Mouse (Mus musculus) embryo, embryonic 9.5 days (tissue): ENCODE results near the gene Fam57b.

Source experiments
- DNase-seq: peaks from one replicate; pipeline ENCODE4 v3.0.0-alpha.2; 2017; ENCODE audit errors: extremely low spot score

The Fam57b gene

GRCm38 (mm10) chr7:126799050-126799467 is 1.6 kb downstream of the Fam57b start:
- peak; percentile 98 for DNase-seq

GRCm38 (mm10) chr7:126799468-126800268 is 2.2 kb downstream of the Fam57b start:
- DNase-seq, result no peak

DNA sequence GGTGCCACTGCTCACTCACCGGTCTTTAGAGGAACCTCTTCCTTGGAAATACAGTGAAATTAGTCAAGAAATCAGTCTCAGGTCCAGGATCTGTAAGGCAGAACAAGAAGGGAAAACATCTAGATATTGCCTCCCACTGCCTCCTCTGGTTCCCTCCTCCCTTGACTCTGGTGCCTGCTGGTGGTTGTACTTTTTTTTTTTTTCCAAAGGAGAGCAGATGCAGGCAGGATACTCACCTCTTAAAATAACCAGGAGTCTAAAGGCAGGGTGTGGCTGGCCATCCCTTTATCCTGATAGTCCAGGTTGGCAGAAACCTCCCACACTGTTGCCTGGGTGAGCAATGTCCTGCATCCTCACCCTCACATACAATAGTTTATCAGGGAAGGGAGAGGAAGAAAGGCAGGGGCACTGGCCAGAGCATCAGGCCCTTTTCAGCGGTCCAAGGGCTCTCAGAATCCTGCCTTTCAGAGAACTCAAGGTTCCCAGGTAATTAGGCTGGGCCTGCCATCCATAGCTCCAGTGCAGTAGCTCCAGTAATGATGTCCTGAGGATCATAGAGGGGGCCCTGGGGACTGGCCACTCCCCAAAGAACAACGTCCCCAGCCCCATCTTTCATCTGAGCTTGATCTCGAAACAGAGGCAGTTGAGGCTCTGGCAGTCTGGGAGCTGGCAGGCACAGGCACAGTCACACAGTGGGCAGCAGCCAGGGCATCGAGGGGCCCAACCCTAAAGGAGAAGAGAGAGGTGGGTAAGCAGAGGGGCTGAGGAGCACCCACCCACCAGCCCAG is 3.0 kb downstream of the Fam57b start:
- DNase-seq, result no peak

- no peak for DNase-seq
Measured at GRCm38 (mm10) chr7:126801057-126801422, 3.6 kb downstream of the Fam57b start.

DNA sequence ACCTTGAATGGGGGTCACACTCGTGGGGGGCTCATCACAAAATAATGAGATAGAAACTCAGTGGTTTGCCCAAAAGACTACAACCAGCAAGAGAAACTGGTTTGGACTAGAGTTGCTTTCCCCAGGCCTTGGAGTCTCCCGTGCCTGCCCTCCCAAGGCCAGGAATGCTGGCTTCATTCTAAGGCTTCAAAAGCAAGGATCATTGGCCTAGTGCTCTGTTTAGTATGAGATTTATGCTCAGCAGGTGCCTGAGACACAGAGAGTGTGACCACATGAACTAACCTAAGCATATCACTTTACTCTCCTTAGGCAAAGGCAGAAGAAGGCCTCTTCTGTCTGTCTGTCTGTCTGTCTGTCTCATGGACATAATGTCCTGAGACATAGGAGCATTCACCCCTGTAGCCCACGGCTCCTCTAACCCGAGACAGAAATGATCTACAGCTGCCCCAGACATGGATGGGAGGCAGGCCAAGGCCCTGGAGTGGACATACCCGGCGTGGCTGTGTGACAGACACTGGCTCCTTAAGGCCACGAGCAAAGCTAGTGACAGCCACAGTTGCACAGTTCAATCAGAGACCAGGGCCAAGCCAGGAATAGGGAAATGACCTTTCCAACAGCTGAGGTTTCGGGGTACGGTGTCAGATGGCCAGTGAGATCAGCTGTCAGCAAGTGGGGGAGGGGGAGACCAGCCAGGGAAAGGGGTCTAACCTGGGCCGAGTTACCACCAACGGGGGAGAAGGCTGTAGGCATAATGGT is 4.8 kb downstream of the Fam57b start:
- no peak for DNase-seq

DNA sequence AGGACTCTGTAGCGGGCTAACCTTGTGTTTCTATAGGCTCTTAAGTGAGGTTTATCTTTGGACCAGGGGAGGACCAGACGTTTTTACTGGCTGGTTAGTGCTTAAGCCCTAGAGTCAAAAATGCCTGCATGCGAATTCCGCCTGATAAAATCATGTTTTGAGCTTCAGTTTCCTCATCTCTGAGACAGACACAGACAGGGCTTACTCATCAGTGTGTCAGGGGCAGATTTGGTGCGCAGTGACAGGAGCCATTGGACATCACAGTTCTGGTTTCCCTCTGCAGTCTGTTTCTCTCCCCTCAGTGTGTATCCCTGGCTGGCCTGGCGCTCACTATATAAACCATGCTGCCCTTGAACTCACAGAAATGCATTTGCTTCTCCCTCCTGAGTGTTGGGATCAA is 5.7 kb downstream of the Fam57b start:
- DNase-seq, result no peak

DNA sequence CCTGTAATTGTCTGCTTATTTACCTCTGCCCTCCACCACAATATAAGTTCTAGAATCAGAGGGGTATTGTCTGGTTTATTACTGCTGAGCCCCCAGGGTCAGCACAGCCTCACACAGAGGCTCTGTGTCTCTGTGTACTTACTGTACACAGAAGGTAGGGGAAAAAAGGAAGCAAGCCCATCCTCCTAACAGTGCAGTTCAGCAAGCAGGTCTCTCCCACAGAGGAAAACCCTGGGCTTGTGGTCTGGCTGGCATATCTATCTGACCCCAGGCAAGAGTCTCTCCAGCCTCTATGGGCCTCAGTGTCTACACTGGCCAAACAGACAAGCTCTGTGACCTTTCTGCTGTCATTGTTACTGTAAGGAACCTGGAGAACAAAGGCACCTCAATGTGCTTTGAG is 6.3 kb downstream of the Fam57b start:
- DNase-seq, result no peak

- DNase-seq, result no peak
Measured at GRCm38 (mm10) chr7:126806956-126807355, 9.5 kb downstream of the Fam57b start.

DNA sequence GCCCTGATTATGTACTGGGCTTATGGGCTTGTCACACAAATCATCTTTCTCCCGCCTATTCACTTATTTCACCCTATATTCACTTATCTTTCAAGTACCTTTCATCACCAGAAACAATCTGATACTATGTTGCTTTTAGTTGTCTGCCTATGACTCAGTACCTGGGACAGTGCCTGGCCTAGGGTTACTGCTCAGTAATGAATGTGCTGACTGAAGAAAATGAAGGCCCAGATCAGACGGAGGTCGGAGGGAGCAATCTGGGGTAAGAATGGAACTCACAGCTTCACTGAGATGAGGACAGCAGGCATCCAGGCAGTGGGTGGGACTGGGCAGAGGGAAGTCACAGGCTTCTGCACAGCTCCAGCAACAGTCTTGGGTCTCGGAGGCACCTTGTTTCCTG is 9.9 kb downstream of the Fam57b start:
- no peak for DNase-seq

- peak; percentile 89 for DNase-seq
Measured at GRCm38 (mm10) chr7:126808703-126809455, 11.4 kb downstream of the Fam57b start.

- no peak for DNase-seq
Measured at GRCm38 (mm10) chr7:126809723-126810369, 12.4 kb downstream of the Fam57b start.

- DNase-seq, result no peak
Measured at GRCm38 (mm10) chr7:126815726-126816222, 18.3 kb downstream of the Fam57b start.

GRCm38 (mm10) chr7:126816494-126816893 is 19.0 kb downstream of the Fam57b start:
- DNase-seq, result no peak

- DNase-seq, result no peak
Measured at GRCm38 (mm10) chr7:126817595-126817994, 20.1 kb downstream of the Fam57b start.

DNA sequence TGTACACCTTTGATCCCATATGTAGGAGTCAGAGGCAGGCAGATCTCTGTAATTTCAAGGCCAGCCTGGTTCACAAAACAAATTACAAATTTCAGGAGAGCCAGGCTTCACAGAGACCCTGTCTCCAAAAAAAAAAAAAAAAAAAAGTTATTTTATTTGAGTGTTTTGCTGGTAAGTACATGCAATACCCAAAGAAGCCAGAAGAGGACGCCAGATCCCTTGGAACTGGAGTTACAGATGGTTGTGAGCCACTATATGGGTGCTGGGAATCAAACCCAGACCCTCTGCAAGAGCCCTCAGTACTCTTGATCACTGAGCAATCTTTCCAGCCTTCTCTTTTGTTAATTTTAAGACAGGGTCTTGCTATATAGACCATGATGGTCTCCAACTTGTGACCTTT is 21.4 kb downstream of the Fam57b start:
- DNase-seq, result no peak

- DNase-seq, result peak; percentile 86
Measured at GRCm38 (mm10) chr7:126821835-126822511, 24.5 kb downstream of the Fam57b start.

DNA sequence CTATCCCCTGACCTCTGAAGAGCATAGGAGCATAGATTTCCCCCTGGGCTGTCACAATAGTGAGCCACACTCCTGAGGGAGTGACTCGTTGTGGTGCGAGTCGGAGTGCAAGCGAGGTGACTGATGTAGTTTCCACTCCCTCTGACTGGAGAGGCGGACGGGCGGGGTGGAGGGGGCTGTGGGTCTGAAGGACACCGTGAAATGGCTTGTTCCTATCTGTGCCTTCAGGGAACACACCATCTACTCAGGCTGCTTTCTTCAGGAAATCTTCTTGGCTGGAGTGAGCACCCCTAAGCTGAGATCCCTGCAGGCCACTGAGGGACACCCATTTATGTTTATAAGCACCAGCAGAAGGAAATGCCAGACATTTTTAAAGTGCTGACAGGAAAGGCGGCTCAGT is 25.3 kb downstream of the Fam57b start:
- DNase-seq, result no peak

GRCm38 (mm10) chr7:126823202-126823711 is 25.8 kb downstream of the Fam57b start:
- no peak for DNase-seq

DNA sequence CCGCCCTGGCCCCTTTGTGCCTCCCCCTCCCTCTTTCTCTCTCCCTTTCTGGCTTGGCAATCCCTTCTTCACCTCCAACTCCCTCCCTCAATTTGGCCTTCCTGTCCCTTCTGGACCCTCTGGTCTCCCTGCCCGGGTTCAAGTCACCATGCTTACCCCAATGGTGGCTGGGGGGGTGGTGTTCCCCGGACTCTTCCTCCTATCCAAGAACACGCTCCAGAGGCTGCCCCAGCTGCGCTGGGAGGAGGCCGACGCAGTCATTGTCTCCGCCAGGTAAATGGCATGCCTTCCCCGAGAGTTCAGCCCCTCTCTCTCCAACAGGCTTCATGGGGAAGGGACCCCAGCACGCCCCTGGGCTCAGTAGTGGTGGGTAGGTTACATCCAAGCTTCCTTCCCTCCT is 26.5 kb downstream of the Fam57b start:
- no peak for DNase-seq

- no peak for DNase-seq
Measured at GRCm38 (mm10) chr7:126825403-126825802, 27.9 kb downstream of the Fam57b start.
